Comparison of ENCODE assay signal across 8 mouse cellular contexts in genomic region chr5:106791241-106791572, GRCm38 (mm10).
DNase-seq lines count a peak whose midpoint lies in the region; ATAC-seq lines count a peak whose summit lies in the region.

No protein-coding gene starts in this region.

- H3K9me3 ChIP-seq in hindbrain, embryonic 14.5 days (ENCODE audit: control insufficient read depth, low read length): no peaks in the 10 kb centered on the region

- intact Hi-C loops in left cerebral cortex, postnatal 36 days (cut with DNase I): no loop called here

- no peak overlapping the region for H3K27ac ChIP-seq in hindbrain, embryonic 14.5 days

- no peak overlapping the region for H3K9ac ChIP-seq in hindbrain, embryonic 14.5 days

- no peaks in the 10 kb centered on the region for H3K4me1 ChIP-seq in hindbrain, embryonic 14.5 days (replicated peaks; ENCODE audit: control insufficient read depth, insufficient read depth, low read length)

- 14% methylated on average over 6 of the region's 6 CpGs for WGBS in hindbrain, embryonic 14.5 days

- no peak overlapping the region for H3K4me2 ChIP-seq in hindbrain, embryonic 14.5 days (replicated peaks)

- DNase-seq in gastrocnemius, postnatal 10 days: peak; percentile 10
- no peak for DNase-seq in gastrocnemius, postnatal 25 days
- DNase-seq in CD4-positive helper T cell, adult 2 months (ENCODE audit: low read depth, low spot score): peak; percentile 39
- DNase-seq in hindbrain, embryonic 14.5 days (ENCODE audit: low spot score): peak; percentile 73
- DNase-seq in lung, postnatal 36 days: peak; percentile 34
- peak; percentile 34 to 42 for DNase-seq in thymus, postnatal 36 days
- DNase-seq in left cerebral cortex, postnatal 36 days (ENCODE audit: low spot score in 2 of 2): no peak

- no peaks in the 10 kb centered on the region for H3K36me3 ChIP-seq in hindbrain, embryonic 14.5 days (replicated peaks; ENCODE audit: control insufficient read depth, insufficient read depth)

- no peaks in the 10 kb centered on the region for H3K27me3 ChIP-seq in hindbrain, embryonic 14.5 days (ENCODE audit: control insufficient read depth, insufficient read depth, low read length)

- peak; percentile 99 for ATAC-seq in common myeloid progenitor, adult 5-6 weeks (replicated peaks; ENCODE audit: low read depth, poor library complexity, severe bottlenecking)
- ATAC-seq in hindbrain, embryonic 14.5 days (ENCODE audit: low FRiP score): peak; percentile 61; the same call in 1 of the 2 replicates

- H3K4me3 ChIP-seq in hindbrain, embryonic 14.5 days (replicated peaks; ENCODE audit: low read length): no peak overlapping the region

Comparison
In these comparisons a context has a peak if more than half of its experiments do, and no peak if none do; other contexts are left out.
1. DNase-seq: peak in gastrocnemius, postnatal 10 days (single experiment), CD4-positive helper T cell, adult 2 months (single experiment), hindbrain, embryonic 14.5 days (single experiment), lung, postnatal 36 days (single experiment) and thymus, postnatal 36 days (2 of 2); none in gastrocnemius, postnatal 25 days (single experiment) and left cerebral cortex, postnatal 36 days (0 of 2).